Mouse (Mus musculus) embryo, embryonic 10.5 days (tissue): ENCODE data around the gene Ube2o.
"Not testable (repeated sequence)": the region's sequence is repeated elsewhere in the genome, so short reads cannot be mapped to it uniquely, and the experiment has no call there.

Experiments used
- DNase-seq: peaks from one replicate; pipeline ENCODE4 v3.0.0-alpha.2; 2015; ENCODE audit warnings: low spot score

The Ube2o gene

DNA sequence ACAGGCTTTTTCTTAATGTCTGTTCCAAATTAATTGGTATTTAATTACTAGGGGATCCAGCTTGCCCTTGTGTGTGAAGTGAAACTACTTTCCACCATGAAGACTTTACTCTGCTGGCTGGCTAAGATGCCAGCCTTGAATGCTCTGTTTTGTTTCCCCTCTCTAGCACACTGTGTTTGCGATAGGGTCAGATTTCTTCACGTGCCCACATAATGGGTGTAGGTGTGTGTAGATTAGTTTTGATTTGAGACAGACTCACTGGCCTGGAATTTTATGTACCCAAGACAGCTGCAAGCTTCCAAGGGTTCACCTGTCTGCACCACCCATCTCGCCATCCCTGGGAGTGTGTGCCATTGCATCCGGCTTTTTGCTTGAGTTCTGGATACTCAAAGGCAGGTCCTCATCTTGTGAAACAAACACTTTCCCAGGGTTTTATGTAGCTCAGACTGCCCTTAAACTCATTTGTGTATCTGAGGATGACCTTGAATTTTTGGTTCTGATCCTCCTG lies 67.7 kb downstream of the Ube2o start:
- no peak for DNase-seq

DNA sequence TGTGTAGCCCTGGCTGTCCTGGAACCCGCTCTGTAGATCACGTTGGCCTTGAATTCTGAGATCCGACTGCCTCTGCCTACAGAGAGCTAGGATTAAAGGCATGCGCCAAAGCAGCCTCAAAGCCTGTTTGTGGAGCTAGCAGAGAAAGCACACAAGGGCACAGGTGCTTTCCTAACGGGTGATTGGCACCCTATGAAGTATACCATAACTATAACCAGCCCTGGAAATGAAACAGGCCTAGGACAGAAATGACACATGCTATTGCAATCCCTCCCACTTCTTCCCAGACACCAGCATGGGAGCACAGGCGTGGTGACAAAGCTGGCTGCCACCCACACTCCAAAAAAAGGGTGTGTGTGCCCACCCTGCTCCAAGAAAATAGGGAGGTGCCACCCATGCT lies 68.3 kb downstream of the Ube2o start:
- no peak for DNase-seq

DNA sequence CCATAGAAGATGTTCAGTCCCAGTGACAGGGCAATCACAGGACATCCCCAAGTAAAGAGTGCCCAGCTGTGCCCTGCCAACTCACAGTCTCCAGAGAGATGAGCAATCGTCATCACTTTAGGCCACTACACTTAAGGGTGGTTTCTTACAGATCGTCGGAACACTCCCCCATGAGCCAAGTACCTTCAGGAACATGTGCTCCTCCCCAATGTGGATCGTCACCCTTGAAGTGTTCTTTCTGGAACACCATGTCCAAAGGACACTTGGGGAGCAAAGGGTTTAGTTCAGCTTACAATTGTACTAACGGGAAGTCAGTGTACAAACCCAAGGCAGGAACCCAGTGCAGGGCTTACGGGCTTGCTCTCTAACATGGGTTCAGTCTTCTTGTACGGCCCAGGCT lies 69.1 kb downstream of the Ube2o start:
- no peak for DNase-seq

DNA sequence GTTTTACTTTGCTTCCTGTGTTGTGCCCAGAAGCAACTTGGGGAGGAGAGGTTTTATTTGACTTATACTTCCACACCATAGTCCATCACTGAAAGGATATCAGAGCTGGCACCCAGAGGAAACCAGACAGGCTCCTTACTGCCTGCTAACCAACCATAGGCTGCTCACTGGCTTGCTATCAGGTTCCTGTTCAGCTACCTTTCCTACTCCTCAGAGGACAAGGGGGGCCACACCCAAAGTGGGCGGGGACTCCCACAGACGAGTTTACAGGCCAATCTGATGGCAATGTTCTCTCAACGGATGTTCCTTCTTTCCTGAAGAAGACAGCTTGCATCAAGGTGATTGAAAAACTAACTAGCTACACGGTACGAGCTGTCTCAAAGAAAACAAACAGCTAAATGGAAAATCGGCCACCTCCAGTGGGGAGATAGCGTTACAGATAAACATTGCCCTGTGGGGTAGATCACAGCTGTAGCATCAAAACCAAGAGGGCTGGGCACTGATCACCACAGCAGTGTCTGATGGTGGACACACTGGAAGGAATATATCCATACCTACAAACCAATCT lies 69.9 kb downstream of the Ube2o start:
- no peak for DNase-seq

DNA sequence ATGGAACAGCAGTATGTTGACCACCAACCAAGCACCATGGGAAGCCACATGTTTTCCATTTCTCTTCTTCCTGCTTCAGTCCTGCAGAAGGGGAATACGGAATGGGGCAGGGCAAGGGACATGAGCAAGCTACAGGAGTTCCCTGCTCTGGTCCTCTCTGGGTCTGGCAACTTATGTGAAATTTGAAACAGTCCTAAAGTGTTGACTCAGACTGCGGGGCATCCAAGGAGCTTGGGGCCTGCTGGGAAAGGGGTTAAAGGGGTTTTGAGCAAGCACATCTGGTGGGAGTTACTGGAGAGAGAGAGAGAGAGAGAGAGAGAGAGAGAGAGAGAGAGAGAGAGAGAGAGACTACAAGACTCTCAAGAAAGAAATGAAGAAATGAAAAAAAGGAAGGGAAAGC lies 72.6 kb downstream of the Ube2o start:
- DNase-seq = peak; percentile 48

DNA sequence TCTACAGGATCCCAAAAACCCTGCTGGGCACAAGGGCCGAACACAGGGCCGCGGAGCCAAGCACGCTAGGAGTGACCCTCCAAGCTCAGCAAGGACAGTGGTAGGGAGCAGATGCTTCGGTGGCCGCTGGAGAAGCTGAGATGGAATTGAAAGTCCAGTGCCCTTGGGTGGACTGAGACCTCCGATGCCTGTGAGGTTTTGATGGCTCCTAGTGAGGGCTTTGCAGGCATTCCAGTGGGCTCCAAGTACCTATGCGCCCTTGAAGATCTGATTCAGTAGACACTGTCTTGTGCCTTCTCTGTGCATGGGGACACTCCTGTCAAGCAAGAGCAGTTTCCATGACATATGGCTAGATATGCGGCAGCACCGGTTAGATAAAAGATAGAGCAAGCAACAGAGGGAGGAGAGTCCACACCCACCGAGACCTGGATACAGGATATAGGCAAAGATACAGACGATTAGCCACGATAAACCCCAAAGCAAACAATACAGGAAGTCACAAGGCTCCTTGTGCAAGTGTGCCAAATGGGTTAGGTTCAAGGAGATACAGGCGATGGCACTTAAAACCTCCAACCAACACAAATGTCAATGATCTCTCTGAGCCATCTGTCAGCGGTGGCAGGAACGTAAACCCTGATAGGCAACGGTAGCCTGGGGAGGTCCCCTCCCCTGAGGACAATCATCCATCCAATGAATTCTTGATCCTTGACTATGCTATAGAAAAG lies 74.9 kb downstream of the Ube2o start:
- no peak for DNase-seq

DNA sequence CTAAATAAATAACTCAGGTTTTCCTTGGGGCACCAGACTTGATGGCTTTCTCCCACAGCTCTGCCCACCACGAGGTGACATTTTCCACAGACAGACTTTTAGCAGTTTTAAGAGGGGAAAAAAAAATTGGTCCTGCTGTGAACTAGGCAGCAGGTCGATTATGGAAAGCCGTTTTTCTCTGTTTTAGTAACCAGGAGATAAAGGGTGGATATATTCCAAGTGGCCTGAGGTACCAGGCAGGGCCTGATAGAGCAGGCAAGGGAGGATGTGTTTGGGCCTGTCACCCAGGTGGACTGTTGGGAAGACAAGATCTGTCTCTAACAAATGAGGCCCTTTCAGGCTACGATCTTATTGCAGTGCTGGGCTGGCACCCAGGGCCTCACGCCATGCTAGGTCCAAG lies 75.7 kb downstream of the Ube2o start:
- no peak for DNase-seq

DNA sequence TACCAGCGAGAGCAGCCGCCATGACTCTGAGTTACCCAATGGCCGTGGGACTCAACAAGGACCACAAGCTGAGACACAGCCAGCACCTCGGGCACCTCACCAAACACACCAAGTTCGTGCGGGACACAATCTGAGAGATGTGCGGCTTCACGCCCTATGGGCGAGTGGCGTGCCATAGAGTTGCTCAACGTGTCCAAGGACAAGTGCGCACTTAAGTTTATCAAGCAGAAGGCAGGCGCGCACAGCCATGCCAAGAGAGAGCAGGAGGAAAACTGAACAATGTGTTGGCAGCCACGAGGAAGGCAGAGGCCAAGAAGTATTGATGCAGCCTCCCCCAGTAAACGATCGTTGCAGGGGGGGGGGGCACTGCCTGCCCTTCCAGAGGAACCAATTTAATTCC lies 76.7 kb downstream of the Ube2o start:
- DNase-seq = no peak

DNA sequence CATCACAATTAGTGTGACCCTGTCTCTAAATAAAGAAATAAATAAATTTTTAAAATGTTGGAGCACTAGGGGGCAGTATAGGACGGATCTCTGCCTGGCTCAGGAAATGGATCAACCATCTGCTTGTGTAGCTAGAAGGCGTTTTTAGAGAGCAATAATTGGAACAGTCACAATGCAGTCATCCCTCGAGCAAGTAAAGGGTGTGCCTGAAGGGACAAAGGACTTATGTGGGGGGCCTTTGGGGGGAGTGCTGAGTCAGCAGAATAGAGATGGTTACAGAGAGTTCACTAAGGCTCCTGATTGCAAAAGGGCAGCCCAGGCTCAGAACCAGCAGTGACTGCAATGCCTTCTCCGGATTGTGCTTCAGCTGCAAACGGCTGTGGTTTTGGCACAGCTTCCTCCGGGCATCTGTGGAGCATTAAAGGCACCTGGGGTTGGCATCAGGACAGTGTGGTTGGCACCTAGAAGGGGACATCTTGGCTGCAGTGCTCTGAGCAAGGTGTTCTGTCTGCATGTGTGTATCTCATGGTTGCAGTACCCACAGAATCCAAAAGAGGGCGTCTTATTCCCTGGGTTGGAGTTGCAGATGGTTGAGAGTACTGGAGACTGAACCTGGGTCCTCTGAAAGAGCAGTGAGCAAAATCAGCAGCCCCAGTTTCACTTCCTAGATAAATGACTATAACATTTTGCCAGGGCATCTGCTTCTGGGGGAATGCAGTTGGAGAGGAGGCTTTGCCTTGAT lies 80.1 kb downstream of the Ube2o start:
- peak; percentile 81 for DNase-seq

DNA sequence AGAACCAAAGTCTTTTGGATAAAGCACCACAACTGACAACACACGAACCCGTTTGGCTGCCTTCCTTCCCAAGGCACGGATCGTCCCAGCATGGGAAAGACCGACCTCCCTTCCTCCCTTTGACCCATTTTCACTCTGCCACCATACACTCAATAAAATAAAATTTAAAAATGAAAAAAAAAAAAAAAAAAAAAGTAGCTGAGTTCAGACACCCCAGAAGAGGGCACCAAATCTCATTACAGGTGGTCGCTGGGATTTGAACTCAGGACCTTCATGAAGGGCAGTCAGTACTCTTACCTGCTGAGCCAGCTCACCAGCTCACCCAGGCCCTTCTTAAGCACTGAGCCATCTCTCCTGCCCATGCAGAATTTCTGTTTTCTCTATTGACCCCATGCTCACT lies 82.2 kb downstream of the Ube2o start:
- DNase-seq = no peak

DNA sequence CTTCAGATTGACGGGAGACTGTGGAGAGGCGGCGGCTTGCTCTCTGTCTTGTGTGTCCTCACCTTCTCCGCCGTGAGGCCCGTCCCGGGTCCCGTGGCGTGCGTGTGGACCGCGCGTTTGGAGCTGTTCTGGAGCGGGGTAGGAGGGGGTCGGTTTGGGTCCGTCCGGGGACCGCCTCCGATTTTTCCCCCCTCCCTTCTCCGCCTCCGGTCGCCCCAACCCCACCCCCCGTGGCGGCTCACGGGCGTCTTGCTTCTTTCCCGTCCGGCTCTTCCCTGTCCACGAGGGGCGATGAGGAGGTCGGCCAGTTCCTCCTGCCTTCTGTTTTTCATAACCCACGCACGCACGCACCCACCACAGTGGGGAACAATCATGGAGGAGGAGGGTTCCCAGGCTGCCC lies 82.7 kb downstream of the Ube2o start:
- DNase-seq = no peak

DNA sequence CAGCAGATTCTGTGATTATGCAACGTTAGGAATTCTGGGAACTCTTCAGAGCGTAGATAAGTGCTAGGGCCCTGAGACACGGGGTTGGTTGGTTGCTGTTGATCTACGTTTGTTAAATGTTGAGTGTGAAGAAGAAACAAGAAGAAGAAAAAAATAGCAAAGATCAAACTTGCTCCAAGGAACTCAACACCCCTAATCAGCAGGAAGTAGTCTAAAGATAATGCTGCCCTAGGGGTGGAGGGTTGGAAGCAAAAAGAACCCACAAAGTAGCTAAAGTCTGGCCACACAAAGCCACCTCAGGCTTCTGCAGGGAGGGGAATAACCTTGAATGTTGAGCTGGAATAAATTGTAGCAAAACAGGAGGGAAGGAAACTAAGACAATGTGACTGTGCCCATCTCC lies 83.9 kb downstream of the Ube2o start:
- DNase-seq = no peak

DNA sequence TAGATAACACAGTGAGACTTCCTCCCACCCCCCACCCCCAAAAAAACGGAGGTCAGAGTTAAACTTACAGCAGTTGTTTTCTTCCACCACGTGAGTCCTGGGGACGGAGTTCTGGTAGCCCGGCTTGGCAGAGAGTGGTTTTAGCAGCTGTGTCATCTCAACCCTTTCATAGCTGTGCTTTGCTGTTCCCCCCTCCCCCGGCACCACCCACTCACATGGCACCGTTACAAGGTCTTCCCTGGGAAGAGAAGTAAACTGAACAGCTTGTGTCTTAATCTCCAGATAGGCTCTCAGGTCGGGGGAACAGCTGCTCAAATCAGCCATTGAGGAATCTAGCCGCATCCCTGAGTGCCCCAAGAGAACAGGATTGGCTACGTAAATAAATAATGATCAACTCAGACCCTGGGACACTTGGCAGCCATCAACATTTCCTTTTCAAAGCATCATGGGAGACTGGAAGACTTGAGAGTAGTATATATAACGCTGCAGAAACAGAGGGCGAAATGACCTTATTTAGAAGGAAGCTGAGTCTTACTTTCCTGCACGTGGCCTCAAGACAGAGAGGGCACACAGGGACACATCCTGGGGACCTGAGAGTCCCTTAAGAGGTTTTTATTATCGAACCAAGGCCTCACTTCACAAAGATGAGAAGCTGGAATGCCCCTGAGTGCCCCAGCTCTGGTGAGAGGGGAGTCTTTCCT lies 86.6 kb downstream of the Ube2o start:
- no peak for DNase-seq

DNA sequence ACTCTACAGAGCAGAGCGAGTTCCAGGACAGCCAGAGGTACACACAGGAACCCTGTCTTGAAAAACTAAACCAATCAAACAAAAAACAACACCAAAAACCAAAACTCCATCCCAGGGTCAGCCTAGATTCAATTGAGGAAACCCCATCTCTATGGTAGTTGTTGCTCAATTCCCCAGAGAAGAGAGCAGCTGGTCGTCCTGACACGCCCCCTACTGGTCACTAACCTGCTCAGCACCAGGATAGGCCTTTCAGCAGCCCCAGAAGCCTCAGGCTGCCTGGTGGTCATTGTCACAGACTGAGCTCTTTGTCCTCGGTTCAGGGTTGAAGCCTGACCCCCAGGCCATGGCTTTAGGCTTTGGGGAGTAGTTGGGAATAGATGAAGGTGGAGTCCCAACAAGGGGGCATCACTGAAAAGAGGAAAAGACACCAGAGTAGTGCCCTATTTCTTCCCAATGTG lies 87.4 kb downstream of the Ube2o start, which contains the start of gene Prpsap1:
Gene Prpsap1, minus strand, starts transcription at position 408 of the 458 bp plus-strand sequence.
- DNase-seq = peak; percentile 78

DNA sequence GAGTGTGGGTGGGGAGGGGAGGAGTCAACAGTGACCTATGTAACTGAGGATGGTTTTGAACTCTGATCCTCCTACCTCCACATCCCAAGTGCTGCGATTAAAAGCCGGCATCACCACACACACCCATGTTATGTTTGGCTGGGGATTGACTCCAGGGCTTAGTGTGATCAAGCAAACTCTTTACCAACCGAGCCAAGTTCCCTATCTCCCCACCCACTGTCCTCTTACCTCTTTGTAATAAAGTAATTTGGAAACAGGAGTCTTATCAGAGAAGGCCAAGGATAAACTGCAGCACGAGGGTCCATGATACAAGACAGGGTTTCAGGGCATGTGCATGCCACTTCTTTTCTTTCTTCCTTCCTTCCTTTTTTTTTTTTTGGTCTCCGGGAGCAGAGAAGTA lies 88.1 kb downstream of the Ube2o start:
- DNase-seq = no peak

DNA sequence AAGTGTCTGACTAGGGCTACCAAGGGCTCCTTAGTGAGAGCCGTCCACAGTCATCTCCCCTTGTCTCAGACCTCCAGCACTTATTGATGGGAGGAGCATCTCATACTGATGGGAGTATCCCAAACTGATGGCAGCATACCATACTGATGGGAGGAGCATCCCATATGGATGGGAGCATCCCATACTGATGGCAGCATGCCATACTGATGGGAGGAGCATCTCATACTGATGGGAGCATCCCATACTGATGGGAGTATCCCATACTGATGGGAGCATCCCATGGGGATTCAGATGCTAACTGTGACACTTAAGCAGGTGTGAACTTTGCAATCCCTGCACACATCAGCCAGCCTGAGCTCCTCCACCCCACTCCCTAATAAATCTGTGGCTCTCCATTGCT lies 88.7 kb downstream of the Ube2o start:
- not testable (repeated sequence) for DNase-seq

DNA sequence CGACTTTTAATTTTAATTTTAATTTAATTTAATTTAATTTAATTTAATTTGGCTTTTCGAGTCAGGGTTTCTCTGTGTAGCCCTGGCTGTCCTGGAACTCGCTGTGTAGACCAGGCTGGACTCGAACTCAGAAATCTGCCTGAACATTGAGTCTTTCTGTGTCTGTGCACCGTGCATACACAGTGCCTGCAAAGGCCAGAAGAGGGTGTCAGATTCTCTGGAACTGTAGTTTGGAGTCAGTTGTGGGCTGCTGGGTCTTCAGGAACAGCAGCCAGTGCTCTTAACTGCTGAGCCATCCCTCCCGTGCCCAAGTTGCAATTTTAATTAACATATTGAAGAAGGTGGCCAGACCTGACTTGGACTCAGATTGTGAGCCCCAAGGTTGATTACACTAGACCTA lies 89.9 kb downstream of the Ube2o start:
- DNase-seq = no peak

DNA sequence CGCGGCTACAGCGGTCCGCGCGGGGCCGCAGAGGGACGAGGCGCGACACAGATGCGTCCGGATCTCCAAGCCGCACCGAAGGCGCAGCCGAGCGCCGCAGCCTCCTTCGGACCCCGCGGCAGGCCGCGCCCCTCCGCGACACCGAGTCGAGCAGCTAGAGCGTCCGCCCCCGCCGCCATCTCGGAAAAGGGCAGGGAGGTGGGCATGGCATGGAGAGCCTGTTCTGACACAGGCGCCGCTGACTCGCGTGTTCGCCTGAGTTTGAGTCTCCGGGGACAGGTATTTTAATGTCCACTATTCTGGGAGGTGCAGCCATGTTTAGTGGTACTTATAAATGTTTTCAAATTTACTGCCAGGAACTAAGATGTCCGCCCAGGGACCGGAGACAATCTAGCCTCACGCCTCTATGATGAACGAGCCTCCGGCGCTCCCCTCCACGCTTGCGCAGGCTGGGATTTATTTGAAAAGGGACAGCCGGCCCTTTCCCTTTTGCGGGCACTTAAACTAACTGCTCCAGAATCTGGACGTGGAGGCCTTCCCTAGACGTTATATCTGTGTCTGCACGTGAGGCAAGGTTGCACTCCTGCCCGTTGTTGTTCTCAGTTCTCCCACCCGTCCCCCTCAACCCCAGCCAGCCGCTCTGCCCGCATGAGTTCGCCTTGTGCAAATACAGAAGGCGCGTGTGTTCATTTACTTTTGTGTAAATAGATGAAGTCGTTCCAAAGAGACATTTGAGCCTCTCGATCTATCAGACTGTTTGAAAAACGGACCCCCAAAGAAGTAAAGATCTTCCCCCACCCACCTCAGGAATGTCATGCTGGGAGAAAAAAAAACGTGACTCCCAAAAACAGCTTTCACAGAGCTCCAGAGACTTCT lies 90.8 kb downstream of the Ube2o start:
- DNase-seq = peak; percentile 95

DNA sequence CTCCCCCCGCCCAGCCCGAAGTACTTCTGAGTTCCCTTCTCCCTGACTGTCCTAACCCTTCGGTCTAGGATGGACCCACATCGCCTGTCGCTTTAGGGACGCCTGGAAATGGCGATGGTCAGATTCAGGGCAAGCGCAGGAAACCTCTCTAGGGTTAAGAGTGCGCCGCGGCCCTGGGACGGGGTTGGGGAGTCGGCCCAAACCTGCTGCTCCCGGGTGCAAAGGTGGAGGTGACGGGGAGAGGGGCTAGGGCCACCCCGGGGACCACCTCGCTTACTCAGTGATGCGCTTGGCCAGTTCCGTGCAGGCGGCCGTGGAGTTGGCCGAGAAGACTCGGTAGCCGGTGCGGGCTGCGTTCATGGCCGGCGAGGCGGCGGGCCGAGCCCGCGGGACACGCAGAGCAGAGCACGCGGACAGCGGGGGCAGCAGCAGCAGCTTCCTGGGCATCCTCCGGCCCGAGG lies 91.4 kb downstream of the Ube2o start:
- peak; percentile 67 for DNase-seq

DNA sequence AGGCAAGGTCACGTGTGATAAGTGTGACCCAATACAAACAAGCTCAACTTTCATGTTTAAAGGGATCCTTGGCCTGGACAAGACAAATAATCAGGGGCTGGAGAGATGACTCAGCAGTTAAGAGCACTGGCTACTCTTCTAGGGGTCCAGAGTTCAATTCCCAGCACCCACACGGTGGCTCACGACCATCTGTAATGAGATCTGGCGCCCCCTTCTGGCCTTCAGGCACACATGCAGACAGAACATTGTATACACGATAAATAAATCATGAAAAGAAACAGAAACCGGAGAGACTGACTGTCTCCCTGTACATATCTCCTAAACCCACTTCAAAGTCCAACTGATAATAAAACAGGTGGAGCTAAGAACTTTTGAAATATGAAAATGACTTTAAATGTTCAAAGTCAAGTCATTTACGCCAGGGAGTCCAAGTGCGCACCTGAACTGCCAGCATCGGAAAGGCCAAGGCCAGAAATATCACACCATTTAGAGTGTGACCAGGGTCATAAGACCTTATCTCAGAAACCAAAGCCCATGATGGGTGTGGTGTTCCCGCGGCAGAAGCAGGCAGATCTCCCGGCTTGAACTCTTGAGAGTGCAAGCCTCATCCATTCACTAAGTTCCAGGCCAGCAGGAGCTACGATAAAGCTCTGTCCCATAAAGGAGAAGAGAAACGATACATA lies 92.4 kb downstream of the Ube2o start:
- no peak for DNase-seq

DNA sequence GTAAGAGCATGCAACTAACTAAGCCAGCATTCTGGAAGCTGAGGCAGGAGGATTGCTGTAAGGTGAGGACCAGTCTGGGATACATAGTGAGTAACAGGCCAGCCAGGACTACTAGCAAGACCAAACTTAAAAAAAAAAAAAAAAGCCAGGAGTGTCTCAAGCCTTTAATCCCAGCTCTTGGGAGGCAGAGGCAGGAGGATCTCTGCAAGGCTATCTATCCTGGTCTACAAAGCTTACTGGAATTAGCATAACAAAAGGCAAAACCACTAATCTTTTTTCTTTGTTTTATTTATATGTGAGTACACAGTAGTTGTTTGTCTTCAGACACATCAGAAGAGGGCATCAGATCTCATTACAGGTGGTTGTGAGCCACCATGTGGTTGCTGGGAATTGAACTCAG lies 93.0 kb downstream of the Ube2o start:
- DNase-seq = no peak
